Mouse (Mus musculus) megakaryocyte, embryonic 14.5 days (primary cell): Measurements from ENCODE around the gene Bud31.

ENCODE experiments used
- FLI1 ChIP-seq: IDR thresholded peaks from 2 replicates; pipeline ENCODE4 v1.6.1; 2012; ENCODE audit warnings: low read length, inconsistent platforms, mixed read lengths
- GATA1 ChIP-seq: IDR thresholded peaks from 3 replicates; pipeline ENCODE4 v1.6.1; 2012; ENCODE audit warnings: mixed read lengths, low read length, inconsistent platforms, borderline replicate concordance

DNA sequence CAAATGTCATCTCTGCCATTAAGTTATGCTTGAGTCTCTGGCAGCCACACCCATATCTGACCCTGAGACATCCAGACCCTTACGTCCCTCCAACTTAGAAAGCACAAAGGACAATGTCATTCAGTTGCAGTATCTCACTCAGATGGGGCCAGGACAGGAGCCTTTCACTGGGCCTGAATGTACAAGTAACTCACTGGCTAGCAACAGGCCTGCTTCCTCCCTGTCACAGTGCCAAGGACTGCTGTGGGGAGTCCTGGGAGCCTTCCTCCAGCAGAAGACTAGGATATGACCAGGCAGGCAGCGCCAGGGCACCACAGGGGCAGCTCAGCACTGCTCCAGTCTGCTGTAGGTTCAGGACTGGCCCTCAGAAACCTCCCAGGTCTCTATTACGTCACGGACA, 11.0 kb upstream of the Bud31 start:
- TF ChIP-seq GATA1 (no peak), FLI1 (no peak)
